Mouse (Mus musculus) lung, postnatal 0 days (tissue): ENCODE data around the gene Wdr75.

Experiments
- CTCF ChIP-seq: IDR thresholded peaks from 2 replicates; pipeline ENCODE4 v1.5.1; 2016; ENCODE audit warnings: antibody characterized with exemption, mild to moderate bottlenecking
- EP300 ChIP-seq: IDR thresholded peaks from 2 replicates; pipeline ENCODE4 v1.6.1; 2016; ENCODE audit warnings: antibody characterized with exemption, mild to moderate bottlenecking, control low read depth

GRCm38 (mm10) chr1:45770051-45770450, 24.9 kb upstream of the Wdr75 start:
- TF ChIP-seq CTCF (0 out of 2 replicates have a peak, but pooled peaks have one; percentile 3), EP300 (no peak)
